Mouse (Mus musculus): Measurements from ENCODE around the gene Fastkd2. TPM values are rescaled to one million over a fixed set of nuclear protein-coding genes. Genes with fewer than 3 reads are reported as not detected.

Fastkd2 gene
- polyA plus RNA-seq (2012; ENCODE audit: insufficient read depth, insufficient read length, low replicate concordance, missing spikeins) = not detected in 2 replicates

DNA sequence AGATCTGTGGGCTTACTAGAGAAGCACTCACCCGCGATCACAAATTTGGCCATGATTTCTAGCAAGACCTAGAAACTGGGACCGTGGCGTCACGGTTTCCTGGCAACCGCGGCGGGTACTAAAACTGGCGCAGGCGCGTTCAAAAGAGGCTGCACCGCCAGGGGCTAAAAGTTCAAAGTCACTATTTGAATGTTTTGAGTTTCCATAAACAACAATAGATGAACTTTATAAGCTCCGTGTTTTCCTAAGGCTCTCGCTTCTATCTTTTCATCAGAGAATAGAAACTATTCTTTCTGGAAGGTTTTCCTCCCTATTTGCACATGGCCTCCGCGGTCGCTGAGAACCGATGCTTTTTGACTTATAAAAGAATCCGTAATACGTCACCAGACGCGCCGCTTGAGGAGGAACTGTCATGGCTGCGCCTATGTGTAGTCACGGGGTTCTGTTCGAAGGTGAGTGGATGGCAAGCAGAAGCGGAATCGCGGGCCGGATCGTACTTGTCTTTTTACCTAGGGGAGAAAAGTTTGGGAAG lies at the start of gene Fastkd2, which contains the start of gene Mdh1b:
Gene Fastkd2, plus strand, starts transcription at position 375 of the 532 bp plus-strand sequence.
Gene Mdh1b, minus strand, starts transcription at position 79 of the 532 bp plus-strand sequence.
- TF ChIP-seq POLR2A (IDR thresholded peaks at IDR 0.05; ENCODE audit: insufficient read depth, low read depth, low read length) = 0 out of 2 replicates have a peak, but pooled peaks have one; percentile 15
- no peak for TF ChIP-seq CTCF (IDR thresholded peaks at IDR 0.05; ENCODE audit: insufficient read depth, low read depth, low read length)
- no peak within 1 kb of the TSS for H3K27ac ChIP-seq (ENCODE audit: insufficient read depth, low read depth, low read length)

DNA sequence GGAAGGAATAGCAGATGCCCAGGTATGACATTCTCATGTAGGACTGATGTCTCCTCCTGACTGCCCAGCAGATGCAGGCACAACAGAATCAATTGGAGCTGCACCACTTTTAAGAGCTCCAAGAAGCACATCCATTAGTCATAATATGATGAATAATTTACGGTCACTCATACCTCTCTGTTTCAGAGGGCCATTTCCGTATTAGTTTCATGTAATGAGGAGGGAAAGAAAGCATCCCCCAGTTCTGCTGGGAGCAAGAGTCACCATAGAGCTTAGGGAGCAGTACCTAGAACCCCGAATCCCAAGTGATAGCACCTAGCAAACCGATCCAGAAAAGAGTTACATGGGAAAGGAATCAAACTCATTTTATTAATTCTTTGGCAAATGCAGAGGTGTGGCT lies 43.6 kb upstream of the Fastkd2 start, which contains the start of gene Dytn:
Gene Dytn, minus strand, starts transcription at position 101 of the 400 bp plus-strand sequence.
- TF ChIP-seq CTCF (IDR thresholded peaks at IDR 0.05; ENCODE audit: insufficient read depth, low read depth, low read length) (no peak), POLR2A (IDR thresholded peaks at IDR 0.05; ENCODE audit: insufficient read depth, low read depth, low read length) (no peak)
- WGBS = 87% methylated on average over 4 of the region's 4 CpGs
- Histone ChIP-seq H3K27ac (ENCODE audit: insufficient read depth, low read depth, low read length) (no peak within 1 kb of the TSS), H3K4me1 (ENCODE audit: control insufficient read depth, insufficient read depth, low read length) (no peaks in the 10 kb centered on the region), H3K4me3 (ENCODE audit: insufficient read depth, low read depth, low read length) (no peak within 1 kb of the TSS)

More for the DNA sequence above, at the start of gene Fastkd2, which contains the start of gene Mdh1b:
- H3K4me3 ChIP-seq (ENCODE audit: insufficient read depth, low read depth, low read length) = peak within 1 kb of the TSS; percentile 68
- under 1% methylated on average over 31 of the region's 31 CpGs for WGBS
- no peaks in the 10 kb centered on the region for H3K4me1 ChIP-seq (ENCODE audit: control insufficient read depth, insufficient read depth, low read length)

DNA sequence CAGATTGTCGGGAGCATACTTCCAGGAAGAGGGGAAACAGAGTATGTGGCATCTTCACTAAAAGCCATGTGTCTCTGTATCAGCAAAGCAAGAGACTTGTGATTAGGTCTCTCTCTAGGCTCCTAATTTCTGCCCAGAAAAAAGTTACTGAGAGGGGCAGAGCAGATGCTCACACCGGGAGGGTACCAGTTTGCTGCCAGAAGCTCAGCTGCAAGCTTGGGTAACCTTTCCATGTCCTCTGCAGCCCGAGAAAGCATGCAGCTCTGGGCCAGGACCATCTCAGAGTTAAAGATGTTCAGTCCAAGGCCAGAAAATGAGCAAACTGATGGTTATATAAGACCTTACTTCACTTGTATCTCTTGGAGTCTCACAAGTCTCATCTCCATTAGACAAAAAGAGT lies 33.6 kb upstream of the Fastkd2 start:
- Histone ChIP-seq H3K4me1 (ENCODE audit: control insufficient read depth, insufficient read depth, low read length) (no peaks in the 10 kb centered on the region), H3K27ac (ENCODE audit: insufficient read depth, low read depth, low read length) (no peak overlapping the region), H3K4me3 (ENCODE audit: insufficient read depth, low read depth, low read length) (no peak overlapping the region)
- TF ChIP-seq CTCF (IDR thresholded peaks at IDR 0.05; ENCODE audit: insufficient read depth, low read depth, low read length) (no peak), POLR2A (IDR thresholded peaks at IDR 0.05; ENCODE audit: insufficient read depth, low read depth, low read length) (no peak)
- WGBS = 77% methylated on average over 3 of the region's 3 CpGs

DNA sequence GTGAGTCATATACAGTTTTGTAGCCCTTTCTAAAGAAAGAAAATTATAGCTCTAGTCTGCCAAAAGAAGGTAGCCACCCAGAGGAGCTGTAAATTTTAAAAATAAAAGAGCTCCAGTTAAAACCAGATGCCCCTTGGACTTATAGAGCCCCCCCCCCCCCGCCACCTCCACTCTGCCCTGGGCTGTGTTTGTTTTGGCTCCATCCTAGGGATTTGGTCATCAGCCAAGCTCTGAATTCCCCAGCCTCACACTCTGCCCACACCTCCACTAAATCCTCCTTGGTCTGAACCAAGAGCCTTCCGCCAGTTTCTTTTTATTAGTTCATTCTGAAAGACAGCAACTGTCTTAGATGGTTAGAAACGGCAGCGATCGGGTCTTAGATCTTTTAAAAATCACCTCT lies 24.7 kb upstream of the Fastkd2 start:
- 24% methylated on average over 5 of the region's 5 CpGs for WGBS
- Histone ChIP-seq H3K27ac (ENCODE audit: insufficient read depth, low read depth, low read length) (no peak overlapping the region), H3K4me3 (ENCODE audit: insufficient read depth, low read depth, low read length) (no peak overlapping the region), H3K4me1 (ENCODE audit: control insufficient read depth, insufficient read depth, low read length) (no peaks in the 10 kb centered on the region)
- TF ChIP-seq POLR2A (IDR thresholded peaks at IDR 0.05; ENCODE audit: insufficient read depth, low read depth, low read length) = no peak
- no peak for TF ChIP-seq CTCF (IDR thresholded peaks at IDR 0.05; ENCODE audit: insufficient read depth, low read depth, low read length)

DNA sequence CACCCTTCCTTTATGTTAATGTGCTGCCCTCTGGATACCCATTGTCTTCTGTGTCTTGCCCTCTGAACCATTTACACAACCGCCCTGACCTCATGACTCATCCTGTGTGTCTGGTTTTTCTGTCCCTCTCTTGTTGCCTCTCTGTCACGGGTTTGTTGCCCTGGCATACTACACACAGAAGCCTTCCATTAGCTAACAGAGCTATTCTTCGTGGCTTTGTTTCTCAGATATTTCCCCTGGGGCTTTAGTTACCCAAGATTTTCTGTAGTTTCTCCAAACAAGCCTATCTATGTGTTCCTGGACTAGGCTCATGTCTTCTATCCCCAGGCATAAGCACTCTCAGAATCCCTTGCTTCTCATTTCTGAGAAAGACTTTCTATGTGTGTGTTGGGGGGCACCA lies 21.5 kb upstream of the Fastkd2 start:
- 80% methylated on average over 3 of the region's 3 CpGs for WGBS
- Histone ChIP-seq H3K4me3 (ENCODE audit: insufficient read depth, low read depth, low read length) (no peak overlapping the region), H3K27ac (ENCODE audit: insufficient read depth, low read depth, low read length) (no peak overlapping the region), H3K4me1 (ENCODE audit: control insufficient read depth, insufficient read depth, low read length) (no peaks in the 10 kb centered on the region)
- TF ChIP-seq CTCF (IDR thresholded peaks at IDR 0.05; ENCODE audit: insufficient read depth, low read depth, low read length) (no peak), POLR2A (IDR thresholded peaks at IDR 0.05; ENCODE audit: insufficient read depth, low read depth, low read length) (no peak)

DNA sequence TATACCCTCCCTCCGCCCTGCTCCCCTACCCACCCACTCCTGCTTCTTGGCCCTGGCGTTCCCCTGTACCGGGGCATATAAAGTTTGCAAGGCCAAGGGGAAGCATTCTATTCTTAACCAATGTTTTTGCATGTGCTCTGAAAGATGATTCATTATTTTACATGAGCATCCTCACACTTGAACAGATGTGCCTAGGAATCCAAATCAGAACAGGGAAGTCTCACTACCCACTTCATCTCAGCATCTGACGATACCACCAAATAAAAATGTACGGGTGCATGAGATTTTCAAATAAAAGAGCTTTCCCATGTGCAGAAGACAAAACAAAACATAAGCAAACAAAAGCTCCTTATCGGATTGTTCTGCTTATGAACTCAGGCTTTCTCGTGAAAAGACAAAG lies 10.3 kb upstream of the Fastkd2 start:
- WGBS = 77% methylated on average over 7 of the region's 7 CpGs
- TF ChIP-seq CTCF (IDR thresholded peaks at IDR 0.05; ENCODE audit: insufficient read depth, low read depth, low read length) (no peak), POLR2A (IDR thresholded peaks at IDR 0.05; ENCODE audit: insufficient read depth, low read depth, low read length) (no peak)

DNA sequence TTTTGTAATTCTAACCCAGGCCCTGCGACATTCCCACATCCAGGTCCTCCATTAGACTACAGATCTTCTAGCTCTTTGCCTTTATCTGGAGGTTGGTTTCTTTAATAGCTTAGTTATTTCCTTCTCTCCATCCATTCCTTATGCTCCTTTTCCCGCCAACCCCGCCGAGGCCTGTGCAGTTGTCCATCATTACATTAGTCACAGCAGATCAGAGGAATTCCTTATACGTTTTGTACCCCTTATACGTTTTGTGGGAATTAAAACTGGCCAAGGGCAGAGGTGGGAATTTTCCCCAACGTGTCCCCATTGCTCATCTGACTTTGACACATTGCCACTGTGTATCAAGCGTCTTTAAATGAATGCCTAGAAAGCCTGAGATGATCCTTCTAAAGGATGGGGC lies 618 bp upstream of the Fastkd2 start:
- TF ChIP-seq CTCF (IDR thresholded peaks at IDR 0.05; ENCODE audit: insufficient read depth, low read depth, low read length) (no peak), POLR2A (IDR thresholded peaks at IDR 0.05; ENCODE audit: insufficient read depth, low read depth, low read length) (no peak)
- Histone ChIP-seq H3K4me1 (ENCODE audit: control insufficient read depth, insufficient read depth, low read length) (no peaks in the 10 kb centered on the region), H3K4me3 (ENCODE audit: insufficient read depth, low read depth, low read length) (peak overlapping the region; percentile 68), H3K27ac (ENCODE audit: insufficient read depth, low read depth, low read length) (no peak overlapping the region)
- 46% methylated on average over 8 of the region's 8 CpGs for WGBS

More for the DNA sequence above, 10.3 kb upstream of the Fastkd2 start:
- Histone ChIP-seq H3K4me3 (ENCODE audit: insufficient read depth, low read depth, low read length) (no peak overlapping the region), H3K4me1 (ENCODE audit: control insufficient read depth, insufficient read depth, low read length) (no peaks in the 10 kb centered on the region), H3K27ac (ENCODE audit: insufficient read depth, low read depth, low read length) (no peak overlapping the region)

DNA sequence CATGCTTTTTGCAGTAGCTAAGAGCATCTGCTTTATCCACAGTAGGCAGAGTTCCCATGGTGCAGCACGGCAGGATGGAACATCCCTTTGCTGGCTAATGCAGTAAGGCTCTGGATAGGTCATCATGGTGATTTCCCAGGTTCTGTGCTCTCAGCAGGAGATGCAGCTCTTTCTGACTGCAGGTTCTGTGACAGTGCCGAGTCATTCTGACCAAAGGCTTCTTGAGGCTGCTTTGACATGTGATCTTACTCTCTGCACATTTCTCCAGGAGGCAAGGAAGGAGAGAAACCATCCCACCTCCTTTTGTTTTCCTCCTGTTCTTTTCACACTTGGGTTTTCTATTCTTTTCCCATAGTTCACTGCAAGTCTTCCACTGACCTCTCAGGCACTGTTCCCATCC lies 25.6 kb downstream of the Fastkd2 start:
- TF ChIP-seq CTCF (IDR thresholded peaks at IDR 0.05; ENCODE audit: insufficient read depth, low read depth, low read length) (no peak), POLR2A (IDR thresholded peaks at IDR 0.05; ENCODE audit: insufficient read depth, low read depth, low read length) (no peak)
- WGBS = 61% methylated on average over 2 of the region's 2 CpGs
- no peaks in the 10 kb centered on the region for H3K4me1 ChIP-seq (ENCODE audit: control insufficient read depth, insufficient read depth, low read length)
- no peak overlapping the region for H3K27ac ChIP-seq (ENCODE audit: insufficient read depth, low read depth, low read length)
- no peak overlapping the region for H3K4me3 ChIP-seq (ENCODE audit: insufficient read depth, low read depth, low read length)

DNA sequence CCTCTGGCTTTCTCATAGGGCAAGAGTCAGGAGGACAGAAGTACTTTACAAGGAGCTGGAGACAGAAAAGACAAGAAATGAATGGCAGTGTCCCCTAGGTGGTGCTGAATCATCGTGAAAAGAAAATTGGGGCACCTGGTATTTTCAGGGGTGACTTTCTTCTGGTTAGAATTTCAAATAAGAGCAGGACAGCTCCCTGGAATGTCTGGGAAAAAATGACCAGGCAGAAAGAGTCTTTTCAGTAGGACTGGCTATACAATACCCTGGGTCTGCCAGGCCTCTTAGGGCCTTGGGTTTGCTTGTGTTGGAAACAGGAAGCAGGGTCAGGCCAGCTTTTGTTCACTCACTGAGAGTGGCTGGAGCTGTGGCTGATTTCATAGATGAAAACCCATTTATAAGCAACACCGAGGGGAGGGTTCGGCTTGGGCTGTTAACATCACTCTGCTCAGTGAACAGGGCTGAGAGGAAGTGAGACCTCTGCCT lies 32.8 kb downstream of the Fastkd2 start:
- 0 out of 2 replicates have a peak, but pooled peaks cover 2% of the 10 kb centered on the region for H3K4me1 ChIP-seq (ENCODE audit: control insufficient read depth, insufficient read depth, low read length)
- H3K27ac ChIP-seq (ENCODE audit: insufficient read depth, low read depth, low read length) = no peak overlapping the region
- H3K4me3 ChIP-seq (ENCODE audit: insufficient read depth, low read depth, low read length) = no peak overlapping the region
- 21% methylated on average over 3 of the region's 3 CpGs for WGBS
- TF ChIP-seq POLR2A (IDR thresholded peaks at IDR 0.05; ENCODE audit: insufficient read depth, low read depth, low read length) (no peak), CTCF (IDR thresholded peaks at IDR 0.05; ENCODE audit: insufficient read depth, low read depth, low read length) (no peak)
